Mouse (Mus musculus) urinary bladder, adult 18-20 months (tissue): ENCODE measurements around the gene Ldhd.

Experiments
- DNase-seq, 2 experiments: peaks; one replicate each; pipeline ENCODE4 v3.0.0; 2022; ENCODE audit warnings: low spot score in 2 of 2, mixed read lengths in 2 of 2

Gene Ldhd

GRCm38 (mm10) chr8:111627923-111628322 lies 2.3 kb downstream of the Ldhd start:
- DNase-seq, result no peak

DNA sequence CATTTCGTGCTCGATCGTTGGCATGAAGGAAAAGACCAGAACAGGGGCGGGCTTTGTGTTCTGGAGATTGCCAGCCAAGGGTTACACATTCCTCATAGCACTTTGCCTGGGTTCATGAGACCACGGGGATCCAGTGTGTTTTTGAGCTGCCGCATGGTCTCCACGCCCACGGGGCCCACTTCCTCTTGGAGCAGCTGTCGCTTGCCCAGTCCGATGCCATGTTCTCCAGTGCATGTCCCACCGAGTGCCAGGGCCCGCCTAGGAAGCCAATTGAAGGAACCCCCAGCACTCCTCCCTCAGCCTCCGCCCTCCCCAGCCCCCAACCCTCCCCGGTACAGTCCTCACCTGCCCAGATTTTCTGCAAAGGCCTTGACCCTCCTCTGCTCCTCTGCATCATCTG lies 3.2 kb downstream of the Ldhd start:
- DNase-seq, result no peak

- no peak for DNase-seq
Measured at GRCm38 (mm10) chr8:111626528-111626820, 3.7 kb downstream of the Ldhd start.

- peak; percentile 34 to 55 for DNase-seq
Measured at GRCm38 (mm10) chr8:111625694-111626527, 4.3 kb downstream of the Ldhd start.

GRCm38 (mm10) chr8:111624853-111625221 lies 5.3 kb downstream of the Ldhd start:
- no peak for DNase-seq

DNA sequence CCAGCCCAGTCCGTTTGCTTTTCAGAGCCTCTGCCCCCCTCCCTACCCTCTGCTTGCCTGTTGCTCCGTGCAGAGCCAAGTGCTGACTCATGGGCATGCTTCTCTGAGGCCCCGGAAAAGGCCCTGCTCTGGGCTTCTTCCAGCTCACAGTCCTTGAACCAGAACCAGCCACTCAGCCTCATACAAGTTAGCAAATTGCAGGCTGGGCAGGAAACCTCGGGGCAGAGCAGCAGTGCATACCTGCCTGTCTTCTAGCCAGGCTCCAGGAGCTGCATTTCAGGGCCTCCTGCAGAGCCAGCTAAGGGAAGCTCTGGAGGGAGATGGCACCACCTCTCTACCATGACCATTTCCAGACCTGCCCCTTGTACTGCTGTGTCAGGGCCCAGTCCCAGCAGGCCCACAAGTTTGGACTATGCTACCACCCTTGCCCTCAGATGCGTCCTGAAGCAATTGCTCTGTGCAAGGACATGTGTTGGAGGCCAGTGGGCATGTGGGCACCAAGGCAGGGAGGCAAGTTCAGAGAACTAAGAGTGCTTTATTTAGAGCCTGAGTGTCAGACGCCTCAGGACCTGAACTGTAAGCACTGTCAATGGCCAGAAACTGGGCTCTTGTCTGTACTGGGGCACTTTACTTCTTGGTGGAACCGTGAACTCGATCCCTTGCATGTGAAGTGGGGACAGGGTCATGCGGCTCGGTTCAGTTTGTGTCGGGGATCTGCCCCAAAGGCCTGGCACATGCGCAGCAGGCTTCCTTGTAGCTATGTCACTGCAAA lies 5.9 kb downstream of the Ldhd start:
- DNase-seq, result peak; percentile 47 to 76

GRCm38 (mm10) chr8:111622553-111622952 lies 7.6 kb downstream of the Ldhd start:
- no peak for DNase-seq

DNA sequence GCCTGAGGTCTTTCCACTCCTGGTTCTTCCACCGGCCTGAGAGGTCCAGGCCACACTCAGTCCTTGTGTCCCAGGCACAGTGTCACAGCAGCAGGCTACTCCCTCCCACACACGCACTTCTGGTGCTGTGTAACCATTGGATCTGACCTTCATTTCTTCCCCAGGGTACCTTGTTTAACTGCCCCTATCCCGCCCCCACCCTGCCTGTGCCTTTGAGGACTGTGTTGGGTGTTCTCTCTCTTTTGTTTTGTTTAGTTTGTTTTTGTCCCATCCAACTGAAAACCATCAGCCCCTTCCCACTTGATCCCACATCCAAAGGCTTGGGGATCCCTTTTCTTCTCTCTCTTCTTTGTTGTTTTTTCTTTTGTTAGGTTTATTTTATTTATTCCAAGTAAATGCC lies 8.1 kb downstream of the Ldhd start:
- no peak for DNase-seq

- no peak for DNase-seq
Measured at GRCm38 (mm10) chr8:111619936-111620335, 10.2 kb downstream of the Ldhd start.

DNA sequence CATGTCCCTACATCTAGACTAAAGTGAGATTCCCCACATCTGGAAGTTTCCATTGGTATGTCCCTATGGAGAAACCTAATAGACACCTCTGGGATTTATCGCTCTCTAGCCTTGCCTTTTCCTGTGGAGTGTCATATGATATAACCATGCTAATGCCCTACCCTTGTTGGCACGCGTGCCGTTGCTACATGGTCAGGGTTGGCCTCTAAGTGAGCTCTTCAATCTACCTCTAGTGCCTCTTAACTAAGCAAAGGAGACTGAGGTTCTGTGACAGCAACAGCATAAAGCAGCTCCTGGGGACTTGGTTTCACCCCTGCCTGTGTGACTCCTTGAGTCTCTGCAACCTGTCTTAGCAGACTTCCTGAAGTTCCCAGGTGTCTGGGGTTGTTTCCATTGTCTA lies 11.9 kb downstream of the Ldhd start:
- DNase-seq, result no peak

DNA sequence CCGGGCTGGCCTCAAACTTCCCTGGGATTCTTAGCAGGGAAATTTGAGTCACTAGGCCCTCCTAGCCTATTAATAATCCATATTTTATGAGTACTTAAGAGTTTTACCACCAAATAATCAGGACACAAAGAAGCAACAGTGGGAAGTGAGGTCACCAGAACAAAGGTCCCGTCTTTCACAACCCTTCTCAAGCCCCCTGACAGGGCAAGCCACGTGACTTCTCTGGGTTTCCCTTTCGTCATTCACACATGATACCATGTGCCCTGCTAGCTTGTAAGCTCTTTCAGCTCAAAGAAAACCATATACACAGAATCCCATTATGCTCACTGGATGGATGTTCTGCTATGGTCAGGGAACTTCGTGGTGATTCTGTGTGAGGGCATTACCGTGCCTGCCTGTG lies 12.4 kb downstream of the Ldhd start:
- DNase-seq, result no peak

GRCm38 (mm10) chr8:111614786-111615701 lies 15.1 kb downstream of the Ldhd start:
- DNase-seq, result peak in 1 of 2 experiments; percentile 39

DNA sequence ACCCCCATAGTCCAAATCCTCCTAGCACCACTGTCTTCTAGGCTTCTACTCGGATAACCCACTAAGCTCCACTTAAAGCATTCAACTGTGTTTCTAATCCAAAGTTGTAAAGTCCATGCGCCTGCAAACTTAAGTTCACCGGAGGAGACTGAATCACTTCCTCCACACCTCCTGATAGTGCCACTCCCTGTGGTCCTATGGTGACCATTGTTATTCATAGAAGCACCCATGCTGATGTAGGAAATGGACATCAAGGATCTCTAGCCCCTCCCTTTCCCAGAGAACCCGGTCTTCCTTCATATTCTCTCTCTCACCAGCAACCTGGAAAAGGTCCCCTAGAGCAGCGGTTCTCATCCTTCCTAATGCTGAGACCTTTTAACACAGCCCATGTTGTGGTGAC lies 17.0 kb downstream of the Ldhd start:
- DNase-seq, result no peak

DNA sequence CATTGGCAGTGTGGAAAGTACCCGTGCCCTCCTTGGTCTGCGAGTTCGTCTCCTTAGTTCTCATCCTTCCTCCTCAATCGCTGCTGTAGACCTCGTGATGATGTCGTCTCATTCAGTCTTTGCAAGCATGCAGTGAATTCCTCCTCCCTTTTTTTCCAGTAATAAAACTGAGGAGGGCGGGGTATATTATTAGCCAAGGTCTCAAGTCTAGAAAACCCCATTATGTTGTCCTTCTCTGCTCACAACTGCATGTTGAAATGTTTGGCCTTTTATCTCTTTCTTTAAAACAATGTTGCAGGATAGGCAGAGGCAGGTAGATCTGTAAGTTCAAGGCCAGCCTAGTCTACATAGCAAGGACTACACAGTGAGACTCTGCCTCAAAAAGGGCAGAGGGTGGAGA lies 22.8 kb downstream of the Ldhd start:
- DNase-seq, result no peak

- no peak for DNase-seq
Measured at GRCm38 (mm10) chr8:111606961-111607360, 23.2 kb downstream of the Ldhd start.

- DNase-seq, result no peak
Measured at GRCm38 (mm10) chr8:111604986-111605385, 25.2 kb downstream of the Ldhd start.

GRCm38 (mm10) chr8:111602050-111602449 lies 28.1 kb downstream of the Ldhd start:
- DNase-seq, result no peak

- DNase-seq, result no peak
Measured at GRCm38 (mm10) chr8:111599707-111600444, 30.3 kb downstream of the Ldhd start.

- DNase-seq, result peak in 1 of 2 experiments; percentile 29
Measured at GRCm38 (mm10) chr8:111597310-111597709, 32.9 kb downstream of the Ldhd start.

DNA sequence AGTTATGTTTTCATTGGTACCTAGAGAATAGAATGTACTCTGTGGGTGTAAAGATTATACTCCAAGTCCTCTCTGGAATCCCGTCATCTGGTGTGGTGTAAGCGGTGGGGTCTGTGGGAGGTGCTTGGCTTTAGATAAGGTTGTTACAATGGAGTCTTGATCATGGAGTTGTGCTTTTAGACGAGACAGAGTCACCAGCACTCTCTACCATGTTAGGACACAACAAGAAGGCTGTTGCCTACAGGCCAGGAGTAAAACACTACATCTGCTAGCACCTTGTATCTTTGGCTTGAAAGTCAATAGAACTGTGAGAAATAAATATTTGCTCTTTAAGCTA lies 33.7 kb downstream of the Ldhd start:
- no peak for DNase-seq

DNA sequence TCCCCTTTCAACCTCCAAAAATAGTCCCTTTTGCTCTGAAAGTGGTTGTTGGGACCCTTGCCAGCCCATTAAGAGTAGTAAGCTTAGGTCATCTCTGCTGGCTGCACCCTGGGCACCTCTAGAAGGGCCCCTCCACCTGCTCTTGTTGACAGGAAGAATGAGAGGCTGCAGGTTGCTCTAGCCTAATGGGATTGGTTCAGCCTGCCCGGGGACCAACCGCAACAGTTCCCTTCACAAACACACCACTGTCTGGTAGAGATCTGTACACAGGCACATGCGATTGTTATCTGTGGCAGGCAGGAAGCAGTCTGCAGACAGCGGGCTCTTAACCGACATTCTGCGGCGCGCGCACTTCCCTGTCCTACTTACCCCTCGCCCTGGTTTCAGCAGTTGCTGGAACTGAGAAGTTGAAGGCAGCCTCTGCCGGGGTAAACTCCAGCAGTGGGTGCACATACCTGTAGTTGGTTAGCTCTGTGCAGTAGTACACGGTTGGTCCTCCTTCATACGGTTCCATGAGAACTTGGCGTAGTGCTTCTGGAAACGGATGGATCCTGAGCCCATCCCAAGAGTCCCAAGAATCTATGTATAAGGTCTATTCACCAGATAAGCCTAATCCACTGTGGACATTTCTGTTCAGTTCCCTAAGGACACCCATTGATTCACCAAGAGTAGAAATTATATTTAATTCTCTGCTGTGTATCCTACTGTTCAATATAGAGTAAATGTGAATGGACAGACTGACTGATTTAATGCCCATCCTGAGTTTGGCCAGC lies 34.3 kb downstream of the Ldhd start:
- peak; percentile 25 to 54 for DNase-seq
